Mouse (Mus musculus): ENCODE results near the gene Cdc7.

Cdc7 gene

GRCm38 (mm10) chr5:107001396-107002090 is 37.4 kb downstream of the Cdc7 start:
- H3K4me1 ChIP-seq (replicated peaks; ENCODE audit: low read depth, low read length) = peaks cover 13% of the 10 kb centered on the region
- peaks cover 10% of the 10 kb centered on the region for H3K9me3 ChIP-seq (ENCODE audit: low read length)
- no peak for TF ChIP-seq NANOG (IDR thresholded peaks at IDR 0.05; ENCODE audit: borderline replicate concordance, low read length)
- TF ChIP-seq POU5F1 (IDR thresholded peaks at IDR 0.05; ENCODE audit: borderline replicate concordance, low read length) = no peak
- no peak for TF ChIP-seq CTCF (conservative IDR thresholded peaks at IDR 0.05; ENCODE audit: low read length)
- peak overlapping the region; percentile 29; the same call in 1 of the 2 replicates for H3K4me3 ChIP-seq (replicated peaks; ENCODE audit: low read length)
- H3K27me3 ChIP-seq (ENCODE audit: insufficient read depth, low read length) = peaks cover 11% of the 10 kb centered on the region
- no peaks in the 10 kb centered on the region for H3K36me3 ChIP-seq (ENCODE audit: insufficient read depth, low read length)

- H3K9me3 ChIP-seq (ENCODE audit: low read length) = peaks cover 15% of the 10 kb centered on the region
- peaks cover 11% of the 10 kb centered on the region for H3K27me3 ChIP-seq (ENCODE audit: insufficient read depth, low read length)
- H3K4me3 ChIP-seq (replicated peaks; ENCODE audit: low read length) = peak overlapping the region; percentile 29; the same call in 1 of the 2 replicates
- no peaks in the 10 kb centered on the region for H3K36me3 ChIP-seq (ENCODE audit: insufficient read depth, low read length)
- no peak for TF ChIP-seq POU5F1 (IDR thresholded peaks at IDR 0.05; ENCODE audit: borderline replicate concordance, low read length)
- no peak for TF ChIP-seq CTCF (conservative IDR thresholded peaks at IDR 0.05; ENCODE audit: low read length)
- no peak for TF ChIP-seq NANOG (IDR thresholded peaks at IDR 0.05; ENCODE audit: borderline replicate concordance, low read length)
- peaks cover 13% of the 10 kb centered on the region for H3K4me1 ChIP-seq (replicated peaks; ENCODE audit: low read depth, low read length)
These were observed 37.9 kb downstream of the Cdc7 start for GRCm38 (mm10) chr5:107002091-107002416.

- Histone ChIP-seq H3K27me3 (ENCODE audit: insufficient read depth, low read length) (no peaks in the 10 kb centered on the region), H3K4me1 (replicated peaks; ENCODE audit: low read depth, low read length) (no peaks in the 10 kb centered on the region), H3K36me3 (ENCODE audit: insufficient read depth, low read length) (no peaks in the 10 kb centered on the region), H3K4me3 (replicated peaks; ENCODE audit: low read length) (no peak overlapping the region), H3K9me3 (ENCODE audit: low read length) (peaks cover 22% of the 10 kb centered on the region)
- TF ChIP-seq CTCF (conservative IDR thresholded peaks at IDR 0.05; ENCODE audit: low read length) = no peak
- no peak for TF ChIP-seq NANOG (IDR thresholded peaks at IDR 0.05; ENCODE audit: borderline replicate concordance, low read length)
These were observed 45.6 kb downstream of the Cdc7 start for GRCm38 (mm10) chr5:107009721-107010120.

- peaks cover 22% of the 10 kb centered on the region for H3K9me3 ChIP-seq (ENCODE audit: low read length)
- no peaks in the 10 kb centered on the region for H3K27me3 ChIP-seq (ENCODE audit: insufficient read depth, low read length)
- H3K36me3 ChIP-seq (ENCODE audit: insufficient read depth, low read length) = no peaks in the 10 kb centered on the region
- no peak for TF ChIP-seq POU5F1 (IDR thresholded peaks at IDR 0.05; ENCODE audit: borderline replicate concordance, low read length)
- TF ChIP-seq CTCF (conservative IDR thresholded peaks at IDR 0.05; ENCODE audit: low read length) = no peak
- no peak for TF ChIP-seq NANOG (IDR thresholded peaks at IDR 0.05; ENCODE audit: borderline replicate concordance, low read length)
- H3K4me3 ChIP-seq (replicated peaks; ENCODE audit: low read length) = no peak overlapping the region
- no peaks in the 10 kb centered on the region for H3K4me1 ChIP-seq (replicated peaks; ENCODE audit: low read depth, low read length)
These were observed 46.2 kb downstream of the Cdc7 start for GRCm38 (mm10) chr5:107010300-107010699.

- TF ChIP-seq NANOG (IDR thresholded peaks at IDR 0.05; ENCODE audit: borderline replicate concordance, low read length) (no peak), CTCF (conservative IDR thresholded peaks at IDR 0.05; ENCODE audit: low read length) (no peak), POU5F1 (IDR thresholded peaks at IDR 0.05; ENCODE audit: borderline replicate concordance, low read length) (no peak)
- Histone ChIP-seq H3K36me3 (ENCODE audit: insufficient read depth, low read length) (no peaks in the 10 kb centered on the region), H3K9me3 (ENCODE audit: low read length) (peaks cover 12% of the 10 kb centered on the region), H3K4me3 (replicated peaks; ENCODE audit: low read length) (no peak overlapping the region), H3K27me3 (ENCODE audit: insufficient read depth, low read length) (no peaks in the 10 kb centered on the region), H3K4me1 (replicated peaks; ENCODE audit: low read depth, low read length) (no peaks in the 10 kb centered on the region)
These were observed 47.4 kb downstream of the Cdc7 start for GRCm38 (mm10) chr5:107011316-107012029.

GRCm38 (mm10) chr5:107012030-107012715 is 48.1 kb downstream of the Cdc7 start:
- Histone ChIP-seq H3K4me3 (replicated peaks; ENCODE audit: low read length) (no peak overlapping the region), H3K36me3 (ENCODE audit: insufficient read depth, low read length) (no peaks in the 10 kb centered on the region), H3K9me3 (ENCODE audit: low read length) (peaks cover 5% of the 10 kb centered on the region), H3K4me1 (replicated peaks; ENCODE audit: low read depth, low read length) (no peaks in the 10 kb centered on the region), H3K27me3 (ENCODE audit: insufficient read depth, low read length) (no peaks in the 10 kb centered on the region)
- TF ChIP-seq CTCF (conservative IDR thresholded peaks at IDR 0.05; ENCODE audit: low read length) = no peak
- no peak for TF ChIP-seq NANOG (IDR thresholded peaks at IDR 0.05; ENCODE audit: borderline replicate concordance, low read length)

GRCm38 (mm10) chr5:107013393-107013792 is 49.3 kb downstream of the Cdc7 start:
- H3K9me3 ChIP-seq (ENCODE audit: low read length) = no peaks in the 10 kb centered on the region
- no peak for TF ChIP-seq POU5F1 (IDR thresholded peaks at IDR 0.05; ENCODE audit: borderline replicate concordance, low read length)
- TF ChIP-seq CTCF (conservative IDR thresholded peaks at IDR 0.05; ENCODE audit: low read length) = no peak
- H3K36me3 ChIP-seq (ENCODE audit: insufficient read depth, low read length) = no peaks in the 10 kb centered on the region
- H3K27me3 ChIP-seq (ENCODE audit: insufficient read depth, low read length) = no peaks in the 10 kb centered on the region
- H3K4me1 ChIP-seq (replicated peaks; ENCODE audit: low read depth, low read length) = no peaks in the 10 kb centered on the region
- no peak overlapping the region for H3K4me3 ChIP-seq (replicated peaks; ENCODE audit: low read length)

- H3K36me3 ChIP-seq (ENCODE audit: insufficient read depth, low read length) = no peaks in the 10 kb centered on the region
- TF ChIP-seq CTCF (conservative IDR thresholded peaks at IDR 0.05; ENCODE audit: low read length) = no peak
- no peak for TF ChIP-seq NANOG (IDR thresholded peaks at IDR 0.05; ENCODE audit: borderline replicate concordance, low read length)
- TF ChIP-seq POU5F1 (IDR thresholded peaks at IDR 0.05; ENCODE audit: borderline replicate concordance, low read length) = no peak
- no peak overlapping the region for H3K4me3 ChIP-seq (replicated peaks; ENCODE audit: low read length)
- no peaks in the 10 kb centered on the region for H3K27me3 ChIP-seq (ENCODE audit: insufficient read depth, low read length)
- H3K4me1 ChIP-seq (replicated peaks; ENCODE audit: low read depth, low read length) = no peaks in the 10 kb centered on the region
- no peaks in the 10 kb centered on the region for H3K9me3 ChIP-seq (ENCODE audit: low read length)
These were observed 50.0 kb downstream of the Cdc7 start for GRCm38 (mm10) chr5:107014146-107014545.
